Mouse (Mus musculus) hindbrain, embryonic 13.5 days (tissue): ENCODE measurements around the gene Hs3st2. TPM values are rescaled to one million over a fixed set of nuclear protein-coding genes. Genes with fewer than 3 reads are reported as not detected.

Source experiments
- ATAC-seq: fragments of 200-750 bp; cut with Nextera tagmentation; 2 replicates; pipeline ENCODE4 v1.8.0; 2017; ENCODE audit warnings: moderate TSS enrichment; ENCODE audit not compliant: low FRiP score
- H3K27ac ChIP-seq: fragments of 300-500 bp; sonication (generic); 2 replicates; pipeline ENCODE4 v1.5.1; 2015; ENCODE audit warnings: inconsistent platforms, mild to moderate bottlenecking, moderate library complexity
- H3K27me3 ChIP-seq: fragments of 300-500 bp; sonication (generic); 2 replicates; pipeline ENCODE4 v1.6.1; 2015; ENCODE audit warnings: mild to moderate bottlenecking, inconsistent platforms
- H3K36me3 ChIP-seq: fragments of 300-500 bp; sonication (generic); 2 replicates; pipeline ENCODE4 v1.6.1; 2015; ENCODE audit warnings: mild to moderate bottlenecking, inconsistent platforms
- H3K4me1 ChIP-seq: fragments of 300-500 bp; sonication (generic); replicated peaks from 2 replicates; pipeline ENCODE4 v1.6.1; 2015; ENCODE audit warnings: inconsistent platforms
- H3K4me2 ChIP-seq: fragments of 300-500 bp; sonication (generic); 2 replicates; pipeline ENCODE4 v1.6.1; 2015; ENCODE audit warnings: inconsistent platforms, mild to moderate bottlenecking, moderate library complexity
- H3K4me3 ChIP-seq: fragments of 300-500 bp; sonication (generic); 2 replicates; pipeline ENCODE4 v1.5.1; 2015; ENCODE audit warnings: mild to moderate bottlenecking, inconsistent platforms
- H3K9ac ChIP-seq: fragments of 300-500 bp; sonication (generic); 2 replicates; pipeline ENCODE4 v1.6.1; 2015; ENCODE audit warnings: mild to moderate bottlenecking, inconsistent platforms
- H3K9me3 ChIP-seq: fragments of 300-500 bp; sonication (generic); 2 replicates; pipeline ENCODE4 v1.6.1; 2016; ENCODE audit warnings: inconsistent platforms
- WGBS: fragments of 180-500 bp; shearing (Covaris S2); methylation state at CpG from one replicate; pipeline ENCODE4 v1.1.7; 2015; 5-methylcytosine and 5-hydroxymethylcytosine counted together
- polyA plus RNA-seq: library from polyadenylated mRNA; unstranded; fragments of >200 nt; fragmentation: Nextera tagmentation; extraction: Ambion mirVana; gene quantifications from 2 replicates; pipeline ENCODE4 v1.2.1, GENCODE M21; 2015

Gene Hs3st2
- polyA plus RNA-seq, 1 experiment from 2014 or later: 10.2 TPM

DNA sequence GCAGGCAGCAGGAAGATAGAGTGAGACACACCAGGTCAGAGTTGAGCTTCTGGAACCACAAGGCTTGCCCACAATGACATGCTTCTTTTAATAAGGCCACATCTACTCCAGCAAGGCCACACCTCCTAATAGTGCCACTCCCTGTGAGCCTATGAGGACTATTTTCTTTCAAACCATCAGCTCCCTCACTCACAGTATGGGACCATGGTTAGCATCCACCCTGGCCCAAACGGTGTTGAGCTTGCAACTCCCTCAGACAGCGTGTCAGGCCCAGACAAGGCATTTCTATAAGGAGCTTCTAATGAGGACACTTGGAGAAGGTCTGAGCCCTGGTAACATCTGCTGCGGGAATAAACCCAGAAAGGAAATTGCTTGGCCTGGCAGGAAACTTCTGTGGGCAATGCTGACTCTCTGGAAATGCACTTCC, 125.5 kb downstream of the Hs3st2 start:
- no peak for ATAC-seq
- no peak overlapping the region for H3K9ac ChIP-seq
- H3K4me2 ChIP-seq: no peak overlapping the region
- H3K36me3 ChIP-seq: no peaks in the 10 kb centered on the region
- 86% methylated on average over 3 of the region's 3 CpGs for WGBS
- H3K9me3 ChIP-seq: no peaks in the 10 kb centered on the region; the same call in 1 of the 2 replicates
- no peaks in the 10 kb centered on the region for H3K27me3 ChIP-seq
- H3K4me1 ChIP-seq: no peaks in the 10 kb centered on the region
- H3K4me3 ChIP-seq: no peak overlapping the region
- H3K27ac ChIP-seq: 0 out of 2 replicates have a peak overlapping the region, but pooled peaks have one; percentile 58

DNA sequence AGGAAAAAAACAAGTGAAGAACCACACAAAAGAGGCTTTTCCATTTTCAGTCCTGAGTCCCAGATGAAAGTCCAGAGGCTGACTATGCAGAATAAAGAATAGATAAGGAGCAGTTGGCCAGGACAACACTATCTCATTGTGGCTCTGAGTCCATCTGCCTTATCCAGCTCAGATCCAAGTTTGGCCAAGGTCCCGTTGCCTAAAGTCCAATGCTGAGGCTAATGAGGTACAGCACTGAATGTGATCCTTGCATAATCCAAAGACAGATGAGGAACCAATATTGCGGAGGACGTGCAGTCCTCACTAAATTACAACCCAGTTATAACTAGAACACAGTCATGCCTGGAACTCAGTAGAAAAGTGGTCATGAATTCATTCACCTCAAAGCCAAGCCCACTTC, 130.5 kb downstream of the Hs3st2 start:
- Histone ChIP-seq H3K4me3 (no peak overlapping the region), H3K4me1 (peaks cover 9% of the 10 kb centered on the region), H3K36me3 (no peaks in the 10 kb centered on the region), H3K9ac (no peak overlapping the region), H3K4me2 (no peak overlapping the region), H3K9me3 (peaks cover 3% of the 10 kb centered on the region; the same call in 1 of the 2 replicates), H3K27me3 (no peaks in the 10 kb centered on the region), H3K27ac (no peak overlapping the region)
- WGBS: 87% methylated on average over 3 of the region's 3 CpGs
- ATAC-seq: no peak

- Histone ChIP-seq H3K9ac (no peak overlapping the region), H3K4me1 (peaks cover 9% of the 10 kb centered on the region), H3K4me2 (no peak overlapping the region), H3K4me3 (no peak overlapping the region), H3K9me3 (no peaks in the 10 kb centered on the region), H3K27ac (no peak overlapping the region), H3K36me3 (no peaks in the 10 kb centered on the region), H3K27me3 (no peaks in the 10 kb centered on the region)
- 78% methylated on average over 2 of the region's 2 CpGs for WGBS
- ATAC-seq: no peak
Measured at GRCm38 (mm10) chr7:121529023-121529422, 137.4 kb downstream of the Hs3st2 start.

- Histone ChIP-seq H3K9me3 (no peaks in the 10 kb centered on the region), H3K27me3 (peaks cover 5% of the 10 kb centered on the region; the same call in 1 of the 2 replicates), H3K36me3 (no peaks in the 10 kb centered on the region), H3K27ac (no peak overlapping the region), H3K4me2 (no peak overlapping the region), H3K9ac (no peak overlapping the region), H3K4me3 (no peak overlapping the region), H3K4me1 (no peaks in the 10 kb centered on the region)
- WGBS: 89% methylated on average over 6 of the region's 6 CpGs
- no peak for ATAC-seq
Measured at GRCm38 (mm10) chr7:121533639-121534038, 142.0 kb downstream of the Hs3st2 start.

DNA sequence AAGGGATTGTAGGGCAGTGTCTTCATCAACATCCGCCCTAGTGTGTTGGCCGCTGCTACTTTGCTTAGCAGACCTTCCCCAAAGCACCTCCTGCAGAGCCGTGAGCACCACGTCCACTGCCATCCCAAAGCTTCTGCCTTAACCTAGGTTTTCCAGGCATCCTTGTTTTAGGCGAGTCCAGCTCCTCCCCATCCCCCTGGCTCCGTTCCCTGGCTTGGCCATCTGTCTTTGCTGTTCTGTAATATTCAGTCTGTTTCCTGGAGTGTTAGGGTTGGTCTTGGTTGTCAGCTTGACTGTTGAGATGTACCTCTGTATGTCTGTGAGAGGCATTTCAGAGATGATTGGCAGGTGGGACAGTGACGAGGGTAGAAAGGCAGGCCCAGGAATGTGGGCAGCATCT, 142.7 kb downstream of the Hs3st2 start:
- no peak for ATAC-seq
- no peaks in the 10 kb centered on the region for H3K36me3 ChIP-seq
- no peaks in the 10 kb centered on the region for H3K9me3 ChIP-seq
- 84% methylated on average over 7 of the region's 7 CpGs for WGBS
- no peak overlapping the region for H3K4me2 ChIP-seq
- H3K27ac ChIP-seq: no peak overlapping the region
- H3K4me1 ChIP-seq: no peaks in the 10 kb centered on the region
- no peak overlapping the region for H3K9ac ChIP-seq
- no peak overlapping the region for H3K4me3 ChIP-seq
- H3K27me3 ChIP-seq: peaks cover 5% of the 10 kb centered on the region; the same call in 1 of the 2 replicates

GRCm38 (mm10) chr7:121535987-121536386, 144.3 kb downstream of the Hs3st2 start:
- no peak for ATAC-seq
- no peaks in the 10 kb centered on the region for H3K36me3 ChIP-seq
- WGBS: 78% methylated on average over 4 of the region's 4 CpGs

DNA sequence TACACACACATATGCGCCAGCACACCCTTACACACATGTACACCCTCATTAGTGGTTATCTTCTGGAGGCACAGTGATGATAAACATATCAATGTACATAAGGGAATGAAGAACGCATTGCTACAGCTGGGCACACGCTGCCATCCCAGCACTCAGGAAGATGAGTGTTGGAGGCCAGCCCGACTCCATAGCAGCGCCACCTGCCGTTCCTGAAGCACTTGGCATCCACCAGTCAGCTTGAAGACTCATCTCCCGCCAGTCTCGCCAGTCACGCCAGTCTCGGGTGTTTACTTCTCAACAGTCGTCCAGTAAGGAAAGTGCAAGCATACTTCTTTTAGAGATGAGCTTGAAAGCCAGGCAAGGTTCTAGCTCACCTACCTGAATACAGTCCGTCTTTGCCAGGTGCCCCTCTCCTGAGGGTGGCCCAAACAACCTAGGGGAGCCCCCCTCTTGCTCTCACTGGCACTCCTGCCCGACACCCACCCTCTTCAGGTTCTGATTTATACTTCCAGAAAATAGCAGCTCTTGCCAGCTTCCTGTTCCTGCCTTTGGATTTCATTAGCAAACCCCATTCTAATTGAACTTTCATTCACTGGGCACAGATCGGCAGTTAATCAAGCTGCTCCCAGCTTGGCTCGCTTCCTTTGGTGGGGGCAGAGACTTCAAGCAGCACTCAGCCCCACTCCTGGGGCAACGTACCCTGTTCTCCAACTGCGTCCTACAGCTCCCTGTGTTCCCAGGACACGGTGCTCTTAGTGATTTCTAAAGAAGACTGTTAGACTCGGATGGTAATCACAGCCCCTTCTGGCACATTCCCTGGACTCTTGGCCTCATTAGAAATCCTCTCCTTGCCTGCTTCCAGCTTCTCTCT, 148.0 kb downstream of the Hs3st2 start:
- peak; percentile 81 for ATAC-seq
- Histone ChIP-seq H3K4me1 (no peaks in the 10 kb centered on the region), H3K9ac (no peak overlapping the region), H3K4me3 (no peak overlapping the region), H3K36me3 (no peaks in the 10 kb centered on the region), H3K4me2 (no peak overlapping the region), H3K9me3 (0 out of 2 replicates have a peak, but pooled peaks cover 2% of the 10 kb centered on the region), H3K27ac (no peak overlapping the region), H3K27me3 (peaks cover 5% of the 10 kb centered on the region; the same call in 1 of the 2 replicates)
- 48% methylated on average over 19 of the region's 19 CpGs for WGBS

More at GRCm38 (mm10) chr7:121535987-121536386, 144.3 kb downstream of the Hs3st2 start:
- Histone ChIP-seq H3K4me2 (no peak overlapping the region), H3K4me1 (no peaks in the 10 kb centered on the region), H3K9ac (no peak overlapping the region), H3K27ac (no peak overlapping the region), H3K4me3 (no peak overlapping the region), H3K27me3 (peaks cover 5% of the 10 kb centered on the region; the same call in 1 of the 2 replicates), H3K9me3 (no peaks in the 10 kb centered on the region)

DNA sequence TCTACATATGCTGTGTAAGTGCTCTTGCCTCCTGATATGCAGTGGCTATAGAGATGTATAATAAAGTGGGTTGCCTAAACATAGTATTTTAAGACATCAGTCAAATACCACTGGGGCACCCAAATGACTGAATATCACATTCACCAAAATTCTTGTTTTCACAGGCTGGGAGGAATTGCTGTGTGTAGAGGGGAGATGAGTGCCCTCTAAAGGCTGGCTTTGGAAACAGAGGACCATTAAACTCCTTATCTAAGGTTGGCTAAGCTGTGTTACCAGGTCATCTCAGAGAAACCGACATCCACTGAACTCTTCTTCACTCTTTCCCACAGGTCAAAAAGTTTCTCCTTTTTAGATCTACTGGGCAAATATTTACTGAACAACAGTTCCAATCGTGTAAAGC, 150.8 kb downstream of the Hs3st2 start:
- no peak for ATAC-seq
- Histone ChIP-seq H3K9me3 (0 out of 2 replicates have a peak, but pooled peaks cover 2% of the 10 kb centered on the region), H3K4me1 (no peaks in the 10 kb centered on the region), H3K27ac (no peak overlapping the region), H3K27me3 (peaks cover 5% of the 10 kb centered on the region; the same call in 1 of the 2 replicates), H3K4me3 (no peak overlapping the region), H3K4me2 (no peak overlapping the region), H3K9ac (no peak overlapping the region), H3K36me3 (no peaks in the 10 kb centered on the region)
- WGBS: 66% methylated on average over 2 of the region's 2 CpGs

GRCm38 (mm10) chr7:121549329-121550022, 157.8 kb downstream of the Hs3st2 start:
- ATAC-seq: peak; percentile 90
- H3K4me3 ChIP-seq: no peak overlapping the region
- H3K36me3 ChIP-seq: no peaks in the 10 kb centered on the region
- 0 out of 2 replicates have a peak, but pooled peaks cover 2% of the 10 kb centered on the region for H3K9me3 ChIP-seq
- 33% methylated on average over 18 of the region's 18 CpGs for WGBS
- H3K4me1 ChIP-seq: peaks cover 11% of the 10 kb centered on the region
- no peak overlapping the region for H3K9ac ChIP-seq
- H3K27ac ChIP-seq: peak overlapping the region; percentile 58; the same call in 1 of the 2 replicates
- H3K4me2 ChIP-seq: peak overlapping the region; percentile 20; the same call in 1 of the 2 replicates
- no peaks in the 10 kb centered on the region for H3K27me3 ChIP-seq
